Mouse (Mus musculus) CH12.LX (cell line): ENCODE data around the gene Prkcb. TPM values are rescaled to one million over a fixed set of nuclear protein-coding genes. Genes with fewer than 3 reads are reported as not detected.

Experiments used
- DNase-seq: peaks from one replicate; pipeline ENCODE4 v3.0.0-alpha.2; 2013; ENCODE audit errors: extremely low read depth
- H3K27ac ChIP-seq: 2 replicates; pipeline ENCODE4 v1.5.1; 2012; ENCODE audit warnings: low read depth, mild to moderate bottlenecking, control low read depth, moderate library complexity; ENCODE audit not compliant: insufficient read depth
- H3K27me3 ChIP-seq: replicated peaks from 2 replicates; pipeline ENCODE3; 2012; ENCODE audit warnings: inconsistent platforms
- H3K36me3 ChIP-seq, 2 experiments: replicated peaks in 1 of 2; 2 replicates each; pipeline versions ENCODE3 to v1.6.1; 2012; ENCODE audit warnings: inconsistent platforms in 1 of 2, low read length in 1 of 2, mild to moderate bottlenecking in 1 of 2, mixed read lengths in 1 of 2, moderate library complexity in 1 of 2; ENCODE audit not compliant: control insufficient read depth in 1 of 2, insufficient read depth in 1 of 2
- H3K4me1 ChIP-seq, 2 experiments: 2 replicates each; pipeline ENCODE4 v1.6.1; 2012; ENCODE audit warnings: inconsistent platforms in 1 of 2, moderate library complexity in 1 of 2; ENCODE audit not compliant: insufficient read depth in 2 of 2, control insufficient read depth in 1 of 2
- H3K4me2 ChIP-seq: 2 replicates; pipeline ENCODE4 v1.6.1; 2012; ENCODE audit warnings: low read depth, mild to moderate bottlenecking, control low read depth; ENCODE audit not compliant: poor library complexity, insufficient read depth, severe bottlenecking
- H3K4me3 ChIP-seq, 3 experiments: fragments of 150-350 bp in 1 of 3; sonication (generic) in 1 of 3; replicated peaks in 1 of 3; 2 replicates each; pipeline versions ENCODE3 to v1.5.1; 2011 to 2012; ENCODE audit warnings: low read depth in 2 of 3, low read length in 2 of 3, mild to moderate bottlenecking in 2 of 3, moderate library complexity in 2 of 3, control low read depth in 1 of 3, improper control_type of control experiment in 1 of 3, inconsistent platforms in 1 of 3, mixed read lengths in 1 of 3; ENCODE audit not compliant: poor library complexity in 1 of 3
- H3K79me2 ChIP-seq: replicated peaks from 2 replicates; pipeline ENCODE4 v1.6.1; 2012; ENCODE audit warnings: mild to moderate bottlenecking, moderate library complexity; ENCODE audit not compliant: control insufficient read depth, poor library complexity, insufficient read depth, severe bottlenecking; ENCODE audit errors: extremely low read depth
- H3K9ac ChIP-seq: 2 replicates; pipeline ENCODE4 v1.6.1; 2012; ENCODE audit warnings: low read depth, mild to moderate bottlenecking, control low read depth, moderate library complexity; ENCODE audit not compliant: insufficient read depth
- H3K9me3 ChIP-seq: replicated peaks from 2 replicates; pipeline ENCODE3; 2012; ENCODE audit warnings: low read length, inconsistent platforms, mixed read lengths
- CHD2 ChIP-seq: IDR thresholded peaks from 2 replicates; pipeline ENCODE4 v1.6.1; 2011; ENCODE audit warnings: low read length, improper control_type of control experiment
- ELF1 ChIP-seq: IDR thresholded peaks from 2 replicates; pipeline ENCODE4 v1.6.1; 2014; ENCODE audit warnings: low read depth, mild to moderate bottlenecking, inconsistent platforms, low read length, improper control_type of control experiment
- EP300 ChIP-seq: IDR thresholded peaks from 2 replicates; pipeline ENCODE4 v1.6.1; 2011; ENCODE audit warnings: low read length, improper control_type of control experiment
- ETS1 ChIP-seq: conservative IDR thresholded peaks from 2 replicates; pipeline ENCODE4 v1.6.1; 2012; ENCODE audit warnings: low read depth, mild to moderate bottlenecking, inconsistent platforms, low read length, improper control_type of control experiment, moderate library complexity
- HCFC1 ChIP-seq: IDR thresholded peaks from 2 replicates; pipeline ENCODE4 v1.6.1; 2012; ENCODE audit warnings: low read depth, mild to moderate bottlenecking, inconsistent platforms, low read length, improper control_type of control experiment
- MAFK ChIP-seq: IDR thresholded peaks from 2 replicates; pipeline ENCODE4 v1.6.1; 2011; ENCODE audit warnings: low read length, improper control_type of control experiment; ENCODE audit not compliant: insufficient replicate concordance
- MEF2A ChIP-seq: IDR thresholded peaks from 2 replicates; pipeline ENCODE4 v1.6.1; 2014; ENCODE audit warnings: low read depth, mild to moderate bottlenecking, inconsistent platforms, low read length, improper control_type of control experiment, borderline replicate concordance
- NELFE ChIP-seq: IDR thresholded peaks from 2 replicates; pipeline ENCODE4 v1.6.1; 2011; ENCODE audit warnings: low read depth, low read length, improper control_type of control experiment
- PAX5 ChIP-seq: IDR thresholded peaks from 2 replicates; pipeline ENCODE4 v1.6.1; 2012; ENCODE audit warnings: low read length, inconsistent platforms, mixed read lengths
- POLR2AphosphoS2 ChIP-seq: IDR thresholded peaks from 2 replicates; pipeline ENCODE4 v1.6.1; 2011; ENCODE audit warnings: low read depth, low read length, improper control_type of control experiment
- TCF12 ChIP-seq: IDR thresholded peaks from 2 replicates; pipeline ENCODE4 v1.6.1; 2014; ENCODE audit warnings: low read depth, mild to moderate bottlenecking, inconsistent platforms, low read length, improper control_type of control experiment
- USF2 ChIP-seq: conservative IDR thresholded peaks from 2 replicates; pipeline ENCODE4 v1.6.1; 2011; ENCODE audit warnings: low read depth, low read length, improper control_type of control experiment
- ZKSCAN1 ChIP-seq: IDR thresholded peaks from 2 replicates; pipeline ENCODE4 v1.6.1; 2012; ENCODE audit warnings: low read depth, inconsistent platforms, low read length, improper control_type of control experiment, borderline replicate concordance
- dilution Hi-C: fragments of 300-500 bp; cut with MboI; formaldehyde crosslinking; loops from 2 replicates; pipeline ENCODE4 v1.14.3; 2020; ENCODE audit warnings: low sequenced_read_pairs; ENCODE audit not compliant: extremely low pct_unique_long_range_greater_than_20kb, extremely low pct_ligation_motif_present
- in situ Hi-C: fragments of 300-500 bp; cut with MboI; formaldehyde crosslinking; loops from 3 replicates; pipeline ENCODE4 v1.14.3; 2019; ENCODE audit warnings: low sequenced_read_pairs, low pct_ligation_motif_present, low pct_unique_long_range_greater_than_20kb, mixed read lengths
- polyA plus RNA-seq: library from polyadenylated mRNA; unstranded; fragments of >175 nt; gene quantifications from 2 replicates; pipeline ENCODE4 v1.2.1, GENCODE M21; 2012; ENCODE audit warnings: low read depth; ENCODE audit not compliant: insufficient read length
- total RNA-seq, 2 experiments: library from RNA; depleted of rRNA; stranded (reverse); fragments of 300-350 nt in 1 of 2; fragments of >200 nt in 1 of 2; gene quantifications; 2 replicates each; pipeline ENCODE4 v1.2.3; 2012 to 2014

Prkcb gene
- total and polyA plus RNA-seq, 3 experiments, result 323 to 463 (median 337) TPM

GRCm38 (mm10) chr7:122565371-122565770 lies 276.8 kb downstream of the Prkcb start:
- Histone ChIP-seq H3K9me3 (no peaks in the 10 kb centered on the region), H3K4me1 (no peaks in the 10 kb centered on the region), H3K9ac (no peak overlapping the region), H3K79me2 (no peaks in the 10 kb centered on the region), H3K4me2 (no peak overlapping the region), H3K27ac (no peak overlapping the region), H3K27me3 (no peaks in the 10 kb centered on the region), H3K4me3 (no peak overlapping the region), H3K36me3 (peaks cover 86 to 98% of the 10 kb centered on the region in 2 experiments)
- dilution Hi-C loops (no loop called here), in situ Hi-C loops (no loop called here)
- TF ChIP-seq TCF12 (no peak), MAFK (no peak), ZKSCAN1 (no peak), PAX5 (no peak), ELF1 (no peak), MEF2A (no peak), NELFE (no peak), EP300 (no peak)
- DNase-seq, result no peak

DNA sequence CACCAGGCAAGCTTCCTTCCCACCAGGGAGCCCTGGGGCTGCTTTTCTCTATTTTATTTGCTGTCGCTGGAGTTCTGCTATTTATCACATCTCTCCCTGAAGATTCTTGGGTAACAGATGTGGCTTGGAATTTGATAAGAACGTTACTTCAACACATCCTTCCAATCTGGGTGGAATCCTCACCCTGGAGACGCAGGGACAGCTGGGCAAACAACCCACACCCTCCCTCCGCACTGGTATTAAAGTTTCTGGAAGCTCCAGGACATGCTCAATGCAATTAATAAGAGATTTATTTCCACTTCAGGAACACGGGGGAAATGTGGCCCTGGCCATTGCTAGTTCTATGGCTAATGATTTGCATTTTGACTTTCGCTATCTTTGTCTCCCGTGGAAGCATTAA lies 277.5 kb downstream of the Prkcb start:
- no peaks in the 10 kb centered on the region for H3K4me1 ChIP-seq
- H3K4me3 ChIP-seq, result no peak overlapping the region
- H3K9ac ChIP-seq, result no peak overlapping the region
- in situ Hi-C loops (no loop called here), dilution Hi-C loops (no loop called here)
- DNase-seq, result no peak
- no peaks in the 10 kb centered on the region for H3K9me3 ChIP-seq
- no peaks in the 10 kb centered on the region for H3K79me2 ChIP-seq
- H3K27me3 ChIP-seq, result no peaks in the 10 kb centered on the region
- TF ChIP-seq USF2, result no peak
- no peak for TF ChIP-seq MEF2A
- TF ChIP-seq CHD2, result no peak
- TF ChIP-seq NELFE, result no peak
- no peak for TF ChIP-seq HCFC1
- TF ChIP-seq POLR2AphosphoS2, result no peak
- H3K4me2 ChIP-seq, result no peak overlapping the region
- no peak overlapping the region for H3K27ac ChIP-seq
- H3K36me3 ChIP-seq, result peaks cover 85 to 98% of the 10 kb centered on the region in 2 experiments

- TF ChIP-seq ETS1, result no peak
- Histone ChIP-seq H3K4me2 (no peak overlapping the region), H3K27me3 (no peaks in the 10 kb centered on the region), H3K9me3 (no peaks in the 10 kb centered on the region), H3K4me1 (no peaks in the 10 kb centered on the region), H3K9ac (no peak overlapping the region), H3K36me3 (peaks cover 78 to 100% of the 10 kb centered on the region in 2 experiments), H3K4me3 (no peak overlapping the region), H3K79me2 (no peaks in the 10 kb centered on the region), H3K27ac (no peak overlapping the region)
- dilution Hi-C loops, result no loop called here
- in situ Hi-C loops, result no loop called here
- DNase-seq, result no peak
Measured at GRCm38 (mm10) chr7:122568787-122569186, 280.2 kb downstream of the Prkcb start.
